Mouse (Mus musculus) olfactory bulb, adult 2 months (tissue): ENCODE results near the gene Stk24.

ENCODE experiments used
- CTCF ChIP-seq: fragments of 200-500 bp; IDR thresholded peaks from 2 replicates; pipeline ENCODE4 v1.5.1; 2012; ENCODE audit warnings: low read depth, mild to moderate bottlenecking, low read length, moderate library complexity; ENCODE audit not compliant: insufficient read depth
- POLR2A ChIP-seq: fragments of 200-500 bp; IDR thresholded peaks from 2 replicates; pipeline ENCODE4 v1.6.1; 2012; ENCODE audit warnings: mild to moderate bottlenecking, low read depth, low read length, moderate library complexity; ENCODE audit not compliant: insufficient read depth

DNA sequence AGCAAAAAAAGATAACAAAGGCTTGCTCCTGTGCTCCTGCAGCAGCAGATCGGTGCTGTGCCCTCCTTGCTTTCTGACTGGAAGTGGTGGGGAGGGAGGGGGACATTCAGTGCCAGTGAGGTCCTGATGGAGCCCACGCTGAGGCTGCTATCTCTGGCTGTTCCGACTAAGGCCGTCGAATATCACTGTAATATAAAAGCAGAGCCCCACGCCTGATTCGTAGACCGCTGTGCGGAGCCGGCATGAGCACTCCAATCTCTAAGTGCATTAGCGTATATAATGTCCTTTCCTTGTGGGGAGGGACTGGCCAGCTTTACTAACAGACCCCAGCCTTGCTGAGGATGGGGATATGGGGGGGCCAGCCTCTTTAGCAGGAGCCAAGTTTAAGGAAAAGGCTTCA is 120.5 kb downstream of the Stk24 start:
- no peak for TF ChIP-seq CTCF
- no peak for TF ChIP-seq POLR2A
